Mouse (Mus musculus) hindbrain, embryonic 12.5 days (tissue): ENCODE data around the gene Rab23. TPM values are rescaled to one million over a fixed set of nuclear protein-coding genes. Genes with fewer than 3 reads are reported as not detected.
"Not testable (repeated sequence)": the region's sequence is repeated elsewhere in the genome, so short reads cannot be mapped to it uniquely, and the experiment has no call there.

Experiments used
- ATAC-seq: fragments of 200-750 bp; cut with Nextera tagmentation; 2 replicates; pipeline ENCODE4 v1.8.0; 2017; ENCODE audit warnings: moderate TSS enrichment; ENCODE audit not compliant: low FRiP score
- H3K27ac ChIP-seq: fragments of 300-500 bp; sonication (generic); 2 replicates; pipeline ENCODE4 v1.5.1; 2016; ENCODE audit warnings: mild to moderate bottlenecking
- H3K27me3 ChIP-seq: fragments of 300-500 bp; sonication (generic); 2 replicates; pipeline ENCODE4 v1.6.1; 2016; ENCODE audit warnings: mild to moderate bottlenecking
- H3K36me3 ChIP-seq: fragments of 300-500 bp; sonication (generic); 2 replicates; pipeline ENCODE4 v1.6.1; 2016; ENCODE audit warnings: mild to moderate bottlenecking
- H3K4me1 ChIP-seq: fragments of 300-500 bp; sonication (generic); 2 replicates; pipeline ENCODE4 v1.6.1; 2016
- H3K4me2 ChIP-seq: fragments of 300-500 bp; sonication (generic); replicated peaks from 2 replicates; pipeline ENCODE4 v1.6.1; 2016; ENCODE audit warnings: mild to moderate bottlenecking
- H3K4me3 ChIP-seq: fragments of 300-500 bp; sonication (generic); 2 replicates; pipeline ENCODE4 v1.5.1; 2016; ENCODE audit warnings: mild to moderate bottlenecking
- H3K9ac ChIP-seq: fragments of 300-500 bp; sonication (generic); 2 replicates; pipeline ENCODE4 v1.6.1; 2016; ENCODE audit warnings: mild to moderate bottlenecking, moderate library complexity
- H3K9me3 ChIP-seq: fragments of 300-500 bp; sonication (generic); replicated peaks from 2 replicates; pipeline ENCODE4 v1.6.1; 2016; ENCODE audit warnings: mild to moderate bottlenecking
- WGBS: fragments of 180-500 bp; shearing (Covaris S2); methylation state at CpG from one replicate; pipeline ENCODE4 v1.1.7; 2016; 5-methylcytosine and 5-hydroxymethylcytosine counted together
- polyA plus RNA-seq: library from polyadenylated mRNA; unstranded; fragments of >200 nt; fragmentation: Nextera tagmentation; extraction: Ambion mirVana; gene quantifications from 2 replicates; pipeline ENCODE4 v1.2.1, GENCODE M21; 2016

Gene Rab23
- polyA plus RNA-seq, 1 experiment from 2014 or later = 31.2 TPM

DNA sequence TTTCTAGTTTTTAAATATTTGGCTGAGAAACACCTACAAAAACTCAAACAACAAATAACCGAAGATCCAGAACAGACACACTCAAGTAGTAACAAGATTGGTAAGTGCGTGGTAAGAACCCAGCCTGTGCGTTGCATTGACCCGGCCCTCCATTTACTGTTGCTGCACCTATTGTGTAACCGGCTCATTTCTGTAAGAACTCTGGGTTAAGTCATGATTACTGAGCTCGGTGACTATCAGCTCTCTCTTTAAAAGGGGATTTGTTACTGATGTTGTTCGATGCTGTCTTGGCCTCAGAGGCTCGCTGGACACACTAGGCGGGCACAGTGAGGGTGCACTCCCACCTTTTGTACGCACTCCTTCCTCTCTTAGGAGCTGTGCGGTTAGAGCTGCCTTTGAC, 18.6 kb downstream of the Rab23 start:
- ATAC-seq = no peak
- Histone ChIP-seq H3K4me3 (no peak overlapping the region), H3K4me1 (no peaks in the 10 kb centered on the region), H3K9me3 (no peaks in the 10 kb centered on the region), H3K27ac (no peak overlapping the region), H3K9ac (no peak overlapping the region), H3K4me2 (no peak overlapping the region), H3K36me3 (peaks cover 63% of the 10 kb centered on the region), H3K27me3 (no peaks in the 10 kb centered on the region)
- WGBS = 91% methylated on average over 11 of the region's 11 CpGs

DNA sequence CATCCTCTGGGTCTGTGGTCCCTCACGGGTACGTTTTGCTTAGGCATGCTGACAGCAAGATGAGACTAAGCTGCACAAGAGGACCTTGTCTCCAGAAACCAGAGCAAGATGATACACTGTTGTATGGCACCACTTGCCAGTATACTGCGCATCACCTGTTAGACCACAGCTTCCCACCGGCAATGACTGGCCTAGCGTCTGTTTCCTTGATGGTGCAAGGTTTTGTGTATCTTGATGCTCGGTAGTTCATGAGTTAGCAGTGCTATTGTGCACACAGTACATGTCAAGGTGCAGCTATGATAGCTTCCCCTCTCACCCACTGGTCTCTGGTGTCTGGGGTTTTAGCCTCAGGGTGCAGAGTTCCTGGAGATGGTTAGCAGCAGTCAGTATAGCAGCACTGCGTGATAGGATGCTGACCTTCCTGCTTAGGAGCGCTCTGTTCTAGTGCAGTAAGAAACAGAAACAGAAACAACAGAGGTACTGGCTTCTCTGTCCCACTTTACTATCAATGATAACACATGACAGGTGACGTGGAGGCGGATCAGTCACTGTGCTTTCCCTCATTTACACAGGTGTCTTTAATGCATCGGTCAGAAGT, 19.1 kb downstream of the Rab23 start:
- Histone ChIP-seq H3K36me3 (peaks cover 58% of the 10 kb centered on the region), H3K9me3 (no peaks in the 10 kb centered on the region), H3K9ac (no peak overlapping the region), H3K27ac (no peak overlapping the region), H3K27me3 (no peaks in the 10 kb centered on the region), H3K4me1 (no peaks in the 10 kb centered on the region), H3K4me2 (no peak overlapping the region), H3K4me3 (no peak overlapping the region)
- ATAC-seq = peak; percentile 12; the same call in 1 of the 2 replicates
- 89% methylated on average over 11 of the region's 11 CpGs for WGBS

DNA sequence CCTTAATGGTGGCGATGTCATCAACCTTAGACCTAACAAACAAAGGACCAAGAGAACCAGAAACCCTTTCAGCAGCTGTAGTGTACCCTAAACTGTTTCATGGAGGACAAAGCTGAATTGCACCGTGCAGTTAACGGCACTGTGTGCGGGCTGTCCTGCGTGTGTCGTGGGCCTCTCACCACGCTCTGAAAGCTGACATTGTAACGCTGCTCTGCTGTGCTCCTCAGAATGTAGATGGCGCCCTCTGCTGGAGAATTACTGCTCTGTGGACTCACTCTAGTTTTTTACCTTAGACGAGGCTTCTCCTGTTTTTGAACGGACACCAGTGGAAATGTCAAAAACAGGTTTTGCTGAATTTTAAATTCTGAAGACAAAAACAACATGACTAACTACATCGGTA, 19.6 kb downstream of the Rab23 start:
- 37% methylated on average over 12 of the region's 12 CpGs for WGBS
- H3K36me3 ChIP-seq = peaks cover 58% of the 10 kb centered on the region
- H3K27ac ChIP-seq = no peak overlapping the region
- no peak overlapping the region for H3K4me2 ChIP-seq
- H3K9me3 ChIP-seq = no peaks in the 10 kb centered on the region
- no peak overlapping the region for H3K9ac ChIP-seq
- H3K4me3 ChIP-seq = no peak overlapping the region
- no peaks in the 10 kb centered on the region for H3K4me1 ChIP-seq
- ATAC-seq = peak; percentile 90
- H3K27me3 ChIP-seq = no peaks in the 10 kb centered on the region

DNA sequence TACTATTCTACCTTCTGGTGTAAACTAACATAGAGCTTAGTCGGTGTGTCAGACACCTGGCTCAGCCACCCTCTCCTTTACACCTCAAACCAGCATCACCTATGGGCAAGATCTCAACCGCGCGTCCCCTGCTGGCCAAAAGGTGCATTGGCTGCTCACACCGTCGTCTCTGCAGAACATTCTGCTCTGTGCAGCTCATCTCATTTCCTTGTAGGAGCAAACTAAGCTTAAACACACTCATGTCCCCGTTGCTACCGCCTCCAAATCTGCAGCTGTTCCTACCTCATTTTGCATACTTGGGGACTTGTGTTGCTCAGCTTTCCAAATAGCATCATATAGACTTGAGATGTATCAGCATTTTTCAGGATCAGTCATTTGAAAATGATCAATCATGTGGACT, 23.2 kb downstream of the Rab23 start:
- Histone ChIP-seq H3K9ac (no peak overlapping the region), H3K27me3 (no peaks in the 10 kb centered on the region), H3K36me3 (peaks cover 27% of the 10 kb centered on the region), H3K9me3 (no peaks in the 10 kb centered on the region), H3K4me3 (no peak overlapping the region), H3K27ac (no peak overlapping the region), H3K4me1 (no peaks in the 10 kb centered on the region), H3K4me2 (no peak overlapping the region)
- ATAC-seq = no peak
- 17% methylated on average over 8 of the region's 8 CpGs for WGBS

DNA sequence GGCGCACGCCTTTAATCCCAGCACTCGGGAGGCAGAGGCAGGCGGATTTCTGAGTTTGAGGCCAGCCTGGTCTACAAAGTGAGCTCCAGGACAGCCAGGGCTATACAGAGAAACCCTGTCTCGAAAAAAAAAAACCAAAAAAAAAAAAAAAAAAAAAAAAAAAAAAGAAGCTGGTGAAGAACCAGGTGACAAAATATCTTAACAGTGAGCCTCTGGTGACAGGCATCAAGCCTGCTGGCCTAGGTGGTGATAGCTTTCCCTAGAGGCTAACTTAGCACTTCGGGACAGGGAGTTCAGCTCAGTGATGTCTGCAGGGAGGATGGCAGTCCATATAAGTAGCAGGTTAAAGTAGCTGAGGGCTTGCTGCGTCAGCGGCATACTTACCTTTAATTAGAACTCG, 25.1 kb downstream of the Rab23 start:
- not testable (repeated sequence) for ATAC-seq, H3K4me1 ChIP-seq, H3K27me3 ChIP-seq, H3K9ac ChIP-seq, H3K4me2 ChIP-seq, H3K4me3 ChIP-seq, H3K27ac ChIP-seq, H3K9me3 ChIP-seq
- WGBS = 98% methylated on average over 8 of the region's 9 CpGs
- H3K36me3 ChIP-seq = peaks cover 18% of the 10 kb centered on the region; the same call in 1 of the 2 replicates

DNA sequence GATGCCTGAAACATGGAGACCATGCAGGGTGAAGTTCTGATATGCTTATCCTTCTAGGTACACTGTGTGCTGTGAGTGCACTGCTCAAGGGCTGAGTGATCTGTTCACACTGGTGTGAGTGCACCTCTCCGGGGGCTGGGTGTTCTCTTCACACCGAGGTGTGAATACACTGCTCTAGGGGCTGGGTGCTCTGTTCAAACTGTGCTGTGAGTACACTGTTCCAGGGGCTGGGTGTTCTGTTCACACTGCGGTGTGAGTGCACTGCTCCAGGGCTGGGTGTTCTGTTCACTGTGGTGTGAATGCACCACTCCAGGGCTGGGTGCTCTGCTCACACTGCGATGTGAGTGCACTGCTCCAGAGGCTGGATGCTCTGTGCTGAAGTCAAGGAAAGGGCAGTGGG, 26.2 kb downstream of the Rab23 start:
- Histone ChIP-seq H3K9me3 (no peaks in the 10 kb centered on the region), H3K27ac (no peak overlapping the region), H3K4me3 (no peak overlapping the region), H3K9ac (no peak overlapping the region), H3K4me2 (no peak overlapping the region), H3K27me3 (no peaks in the 10 kb centered on the region), H3K4me1 (no peaks in the 10 kb centered on the region), H3K36me3 (peaks cover 9% of the 10 kb centered on the region; the same call in 1 of the 2 replicates)
- 94% methylated on average over 4 of the region's 4 CpGs for WGBS
- ATAC-seq = no peak

DNA sequence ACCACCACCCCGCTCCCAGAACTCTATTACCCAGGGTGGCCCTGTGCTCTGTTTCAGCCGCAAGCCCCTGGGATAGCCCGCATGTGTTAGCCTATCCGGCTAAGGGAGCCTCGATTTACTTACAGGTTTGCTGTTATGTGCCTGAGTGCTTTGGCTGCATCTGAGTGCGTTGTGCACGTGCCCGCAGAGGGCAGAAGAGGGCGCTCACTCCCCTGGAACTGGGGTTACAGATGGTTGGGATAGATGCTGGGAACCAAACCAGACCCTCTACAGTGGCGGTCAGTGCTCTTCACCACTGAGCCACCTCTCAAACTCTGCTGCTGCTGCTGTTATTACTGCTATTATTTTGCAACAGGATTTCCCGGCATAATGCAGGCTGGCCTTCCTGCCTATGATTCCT, 29.4 kb downstream of the Rab23 start:
- Histone ChIP-seq H3K4me3 (no peak overlapping the region), H3K9ac (no peak overlapping the region), H3K9me3 (no peaks in the 10 kb centered on the region), H3K4me1 (no peaks in the 10 kb centered on the region), H3K27me3 (no peaks in the 10 kb centered on the region), H3K27ac (no peak overlapping the region), H3K36me3 (no peaks in the 10 kb centered on the region), H3K4me2 (no peak overlapping the region)
- 96% methylated on average over 11 of the region's 11 CpGs for WGBS
- no peak for ATAC-seq

DNA sequence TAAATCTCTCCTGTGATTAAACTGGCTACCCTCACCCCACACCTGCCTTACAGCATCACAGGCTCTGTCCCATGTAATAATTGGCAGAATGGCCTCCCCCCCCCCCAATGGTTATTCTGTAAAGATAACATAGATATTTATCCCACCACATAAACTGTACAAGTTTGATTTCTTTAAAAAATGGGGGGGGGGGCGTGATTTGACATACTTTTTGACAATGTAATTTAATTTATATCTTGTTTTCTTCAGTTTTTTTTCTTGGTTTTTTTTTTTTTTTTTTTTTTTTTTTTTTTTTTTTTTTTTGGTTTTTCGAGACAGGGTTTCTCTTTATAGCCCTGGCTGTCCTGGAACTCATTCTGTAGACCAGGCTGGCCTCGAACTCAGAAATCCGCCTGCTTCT, 30.0 kb downstream of the Rab23 start:
- not testable (repeated sequence) for H3K4me1 ChIP-seq, H3K9ac ChIP-seq, H3K36me3 ChIP-seq, H3K27ac ChIP-seq, ATAC-seq, H3K4me3 ChIP-seq, H3K4me2 ChIP-seq, H3K9me3 ChIP-seq, H3K27me3 ChIP-seq
- 91% methylated on average over 3 of the region's 4 CpGs for WGBS

DNA sequence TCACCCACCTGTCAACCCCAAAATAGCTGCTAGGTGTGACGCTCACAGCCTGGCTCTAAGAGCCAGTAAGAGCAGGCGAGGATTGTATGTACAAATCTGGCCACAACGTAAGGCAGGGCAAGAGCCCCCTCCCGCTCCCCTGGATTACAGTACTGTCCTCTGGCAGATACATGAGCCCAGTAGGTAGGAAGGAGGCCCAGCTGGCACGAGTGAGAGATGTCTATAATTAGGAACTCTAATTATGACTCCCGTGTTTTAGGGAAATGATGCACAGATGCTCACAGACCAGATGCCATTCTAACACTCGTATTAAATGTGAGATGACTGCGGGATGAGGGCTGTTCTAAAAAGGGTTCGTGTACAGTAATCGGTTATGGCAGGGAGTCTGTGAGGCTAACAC, 31.6 kb downstream of the Rab23 start:
- peak; percentile 54 for ATAC-seq
- Histone ChIP-seq H3K4me2 (no peak overlapping the region), H3K36me3 (no peaks in the 10 kb centered on the region), H3K4me1 (no peaks in the 10 kb centered on the region), H3K27ac (no peak overlapping the region), H3K9me3 (no peaks in the 10 kb centered on the region), H3K4me3 (no peak overlapping the region), H3K27me3 (no peaks in the 10 kb centered on the region), H3K9ac (no peak overlapping the region)
- WGBS = 83% methylated on average over 10 of the region's 10 CpGs

DNA sequence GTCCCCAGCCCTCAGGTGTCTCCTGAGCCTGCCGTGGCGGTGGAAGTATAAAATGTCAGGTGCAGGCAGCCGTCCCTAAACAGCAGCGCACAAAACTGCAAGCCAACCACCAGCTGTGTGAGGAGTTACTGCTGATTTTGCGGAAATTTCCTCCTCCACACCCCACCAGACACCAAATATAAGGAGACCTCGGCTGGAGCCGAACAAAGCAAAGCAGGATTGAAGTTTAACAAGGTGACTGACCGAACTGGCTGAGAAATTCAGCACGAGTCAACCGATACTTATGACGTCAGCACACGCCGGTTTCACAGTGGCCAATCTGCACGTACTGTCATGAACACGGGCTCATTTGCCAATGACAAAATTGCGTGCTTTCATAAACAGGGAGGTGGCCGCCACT, 34.4 kb downstream of the Rab23 start:
- no peaks in the 10 kb centered on the region for H3K9me3 ChIP-seq
- H3K4me1 ChIP-seq = peaks cover 12% of the 10 kb centered on the region
- ATAC-seq = no peak
- no peaks in the 10 kb centered on the region for H3K27me3 ChIP-seq
- no peak overlapping the region for H3K27ac ChIP-seq
- H3K9ac ChIP-seq = no peak overlapping the region
- 91% methylated on average over 17 of the region's 17 CpGs for WGBS
- H3K4me2 ChIP-seq = no peak overlapping the region
- no peak overlapping the region for H3K4me3 ChIP-seq
- no peaks in the 10 kb centered on the region for H3K36me3 ChIP-seq

DNA sequence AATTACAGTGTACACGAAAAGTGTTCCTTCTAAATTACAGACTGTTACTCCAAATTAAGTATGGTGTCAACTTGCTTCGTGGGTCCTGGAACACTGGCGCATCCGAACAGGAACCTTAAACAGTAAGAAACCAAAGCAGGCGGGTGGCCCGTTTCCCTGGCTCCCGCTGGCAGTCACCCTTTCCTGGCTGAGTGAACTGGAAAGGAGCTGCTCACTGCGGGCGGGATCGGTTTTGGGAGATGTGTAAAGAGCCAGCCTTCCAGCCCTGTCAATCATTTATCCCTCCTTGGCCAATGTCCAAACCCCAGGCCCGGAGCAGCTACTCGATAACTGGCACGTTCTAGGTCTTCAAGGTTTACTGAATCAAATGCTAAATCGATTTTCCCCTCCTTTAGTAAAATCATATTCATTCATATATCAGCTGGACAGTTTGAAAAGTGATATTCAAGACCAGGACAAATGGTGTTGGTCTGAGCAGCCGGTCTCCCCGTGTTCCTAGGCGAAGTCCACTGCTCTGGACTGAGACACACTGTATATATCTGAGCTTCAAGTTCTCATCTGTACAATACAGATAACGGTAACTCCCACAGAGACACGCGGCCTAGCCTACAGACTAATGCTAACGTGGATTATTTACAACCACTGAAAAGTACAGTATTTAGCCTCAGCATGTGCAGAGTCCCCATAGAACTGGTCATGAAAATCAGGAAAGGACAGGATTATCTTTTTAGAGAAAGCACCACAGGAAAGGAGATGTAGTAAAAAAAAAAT, 35.5 kb downstream of the Rab23 start:
- Histone ChIP-seq H3K9me3 (no peaks in the 10 kb centered on the region), H3K27me3 (no peaks in the 10 kb centered on the region), H3K4me3 (no peak overlapping the region), H3K9ac (no peak overlapping the region), H3K27ac (no peak overlapping the region), H3K36me3 (peaks cover under 1% of the 10 kb centered on the region; the same call in 1 of the 2 replicates), H3K4me1 (peaks cover 12% of the 10 kb centered on the region), H3K4me2 (no peak overlapping the region)
- 85% methylated on average over 21 of the region's 21 CpGs for WGBS
- ATAC-seq = no peak

DNA sequence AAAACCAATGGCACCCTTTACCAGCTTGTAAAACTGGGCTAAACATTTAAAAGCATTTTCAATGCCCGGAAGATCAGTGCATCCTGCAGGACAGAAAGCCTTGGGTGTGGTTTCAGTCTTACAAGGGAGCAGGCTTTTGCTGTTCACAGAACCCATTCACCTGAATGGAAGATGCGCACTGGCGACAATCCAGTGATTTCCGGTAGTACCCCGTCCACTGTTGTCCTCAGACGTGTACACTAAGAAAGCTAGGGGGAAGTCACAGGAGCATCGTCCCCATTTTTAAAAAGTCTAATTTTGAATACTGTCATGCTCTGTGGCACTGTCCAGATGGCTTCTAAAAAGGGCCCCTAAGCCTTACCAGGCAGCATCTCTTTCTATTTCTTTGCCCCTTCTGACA, 36.1 kb downstream of the Rab23 start:
- Histone ChIP-seq H3K9ac (no peak overlapping the region), H3K4me1 (peaks cover 12% of the 10 kb centered on the region), H3K4me3 (no peak overlapping the region), H3K4me2 (peak overlapping the region; percentile 98; the same call in 1 of the 2 replicates), H3K9me3 (no peaks in the 10 kb centered on the region), H3K27me3 (no peaks in the 10 kb centered on the region), H3K36me3 (peaks cover 7% of the 10 kb centered on the region), H3K27ac (no peak overlapping the region)
- ATAC-seq = no peak
- WGBS = 85% methylated on average over 7 of the region's 7 CpGs
